Mouse (Mus musculus) cerebellum, adult 2 months (tissue): Measurements from ENCODE around the gene Map3k14.

Experiments used
- CTCF ChIP-seq: fragments of 200-500 bp; IDR thresholded peaks from 2 replicates; pipeline ENCODE4 v1.5.1; 2011; ENCODE audit warnings: low read depth, mild to moderate bottlenecking, control low read depth, low read length, moderate library complexity, borderline replicate concordance; ENCODE audit not compliant: insufficient read depth
- POLR2A ChIP-seq: fragments of 200-500 bp; IDR thresholded peaks from 2 replicates; pipeline ENCODE4 v1.6.1; 2011; ENCODE audit warnings: low read length, control low read depth, borderline replicate concordance; ENCODE audit not compliant: insufficient read depth

DNA sequence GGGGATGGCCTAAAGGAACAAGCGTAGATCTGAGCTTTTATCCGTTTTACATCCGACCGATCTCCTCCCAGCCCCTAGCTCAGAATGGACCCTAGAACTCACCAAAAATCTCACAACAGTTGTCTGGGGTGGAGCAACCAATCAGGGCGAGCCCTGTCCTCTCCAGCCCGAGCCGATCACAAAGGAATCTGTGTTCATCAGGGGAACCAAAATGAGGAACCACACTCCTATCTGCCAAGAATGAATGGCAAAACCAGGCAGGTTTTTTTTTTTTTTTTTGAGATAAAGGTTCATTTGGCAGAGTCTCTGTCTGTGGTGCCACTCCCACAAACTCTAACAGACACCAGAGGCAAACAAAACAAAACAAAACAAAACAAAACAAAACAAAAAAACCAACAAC, 2.1 kb downstream of the Map3k14 start:
- TF ChIP-seq CTCF (no peak), POLR2A (no peak)
